Mouse (Mus musculus) mouse embryonic stem cell (cell line): ENCODE results near the gene Dlx6.

ENCODE experiments used
- in situ Hi-C, 2 experiments: fragments of 300-500 bp; cut with MboI; formaldehyde crosslinking; loops; 1 replicate in 1 of 2; 3 replicates in 1 of 2; pipeline ENCODE4 v1.14.3; 2019 to 2020; ENCODE audit warnings: low sequenced_read_pairs in 2 of 2, low pct_unique_long_range_greater_than_20kb in 1 of 2, mixed read lengths in 1 of 2; ENCODE audit not compliant: unreplicated experiment in 1 of 2

The Dlx6 gene

GRCm38 (mm10) chr6:6872873-6873272, 9.7 kb downstream of the Dlx6 start:
- in situ Hi-C loops, result loop anchor here (25.0 kb wide), 3 partner anchors 586 to 861 kb away; no protein-coding TSS in a partner anchor

DNA sequence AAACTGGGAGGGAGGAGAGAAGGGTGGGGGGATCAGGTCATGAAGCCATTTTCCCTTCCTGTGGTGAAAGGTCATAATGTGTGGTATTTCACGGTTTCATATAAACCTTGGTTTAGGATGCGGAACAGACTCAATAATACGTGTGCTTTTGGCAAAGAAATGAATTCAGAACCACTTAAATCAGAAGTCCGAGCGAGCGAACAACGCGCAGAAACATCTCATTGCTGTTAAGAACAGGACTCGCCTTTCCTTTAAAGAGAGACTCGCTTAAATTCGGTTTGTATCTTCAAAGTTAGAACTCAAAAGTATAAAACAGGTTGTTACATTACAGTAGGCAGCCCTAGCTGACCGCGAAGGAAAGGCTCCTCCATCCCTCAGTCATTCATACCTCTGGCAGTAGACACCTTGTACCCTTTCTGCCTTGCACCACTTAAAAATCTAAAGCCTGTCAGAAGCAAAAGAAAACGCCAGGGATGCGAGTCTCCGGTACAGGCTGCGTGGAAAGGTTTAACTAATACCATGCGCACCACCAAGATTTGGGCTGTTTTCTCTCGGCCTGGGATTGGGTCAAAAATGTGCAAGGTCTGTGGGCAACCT, 10.4 kb downstream of the Dlx6 start:
- in situ Hi-C loops, result loop anchor here (25.0 kb wide), 3 partner anchors 586 to 861 kb away; no protein-coding TSS in a partner anchor

DNA sequence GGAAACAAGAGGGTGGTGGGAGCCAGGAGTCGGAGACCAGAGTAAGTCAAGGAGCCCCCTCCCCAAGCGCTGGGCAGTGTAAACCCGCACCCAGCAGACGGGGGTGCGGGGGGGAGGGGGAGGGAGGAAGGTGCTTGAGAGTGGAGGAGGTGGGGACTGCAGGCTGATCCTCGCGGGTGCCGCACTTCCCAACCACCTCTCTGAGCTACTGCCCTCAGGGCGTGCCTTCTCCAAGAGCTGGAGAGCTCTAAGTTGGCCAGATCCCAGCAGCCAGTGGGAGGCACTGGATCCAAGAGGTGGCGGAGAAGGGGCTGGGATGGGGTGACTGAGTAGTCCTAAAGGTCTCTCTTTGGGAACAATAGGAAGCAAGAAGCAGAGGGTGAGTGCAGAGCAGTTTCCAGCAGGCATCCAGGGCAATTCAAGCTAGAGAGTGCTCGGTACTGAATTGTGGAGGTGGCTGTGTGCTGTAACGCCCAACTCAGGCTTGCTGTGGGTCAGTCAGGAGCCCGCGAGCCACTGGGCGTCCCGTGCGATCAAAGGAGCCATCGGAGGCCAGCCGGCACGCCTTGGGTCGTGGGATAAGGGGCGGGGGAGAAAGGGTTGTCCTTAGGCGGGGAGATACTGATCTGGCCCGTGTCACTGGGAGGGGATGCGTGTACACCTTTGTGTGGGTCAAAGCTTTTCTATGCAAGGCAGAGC, 11.1 kb downstream of the Dlx6 start:
- in situ Hi-C loops, result loop anchor here (25.0 kb wide), 3 partner anchors 587 to 862 kb away; no protein-coding TSS in a partner anchor

DNA sequence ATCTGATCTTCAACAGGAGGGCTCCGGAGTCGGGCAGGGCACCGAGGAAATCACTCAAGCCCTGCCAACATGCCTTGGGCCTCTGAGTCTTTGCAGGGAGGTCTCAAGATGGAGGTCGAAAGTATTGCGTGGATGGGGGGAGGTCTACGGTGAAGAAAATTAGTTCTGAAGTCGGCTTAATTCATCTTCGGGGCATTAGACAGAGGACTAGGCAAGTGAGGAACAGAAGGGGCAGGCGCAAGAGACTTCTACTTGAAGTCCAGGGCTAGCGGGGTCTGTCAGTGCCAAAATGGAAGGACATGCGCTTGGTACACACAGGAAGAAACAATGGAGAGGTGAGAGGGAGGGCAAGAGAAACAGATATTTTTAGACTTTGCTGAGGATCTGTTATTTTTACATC, 12.0 kb downstream of the Dlx6 start:
- in situ Hi-C loops, result loop anchor here (25.0 kb wide), 4 partner anchors 588 to 1238 kb away; no protein-coding TSS in a partner anchor

GRCm38 (mm10) chr6:6875676-6876075, 12.5 kb downstream of the Dlx6 start:
- in situ Hi-C loops, result loop anchor here (25.0 kb wide), 4 partner anchors 588 to 1238 kb away; no protein-coding TSS in a partner anchor

GRCm38 (mm10) chr6:6876231-6876630, 13.1 kb downstream of the Dlx6 start:
- in situ Hi-C loops, result loop anchor here (25.0 kb wide), 4 partner anchors 589 to 1239 kb away; no protein-coding TSS in a partner anchor

DNA sequence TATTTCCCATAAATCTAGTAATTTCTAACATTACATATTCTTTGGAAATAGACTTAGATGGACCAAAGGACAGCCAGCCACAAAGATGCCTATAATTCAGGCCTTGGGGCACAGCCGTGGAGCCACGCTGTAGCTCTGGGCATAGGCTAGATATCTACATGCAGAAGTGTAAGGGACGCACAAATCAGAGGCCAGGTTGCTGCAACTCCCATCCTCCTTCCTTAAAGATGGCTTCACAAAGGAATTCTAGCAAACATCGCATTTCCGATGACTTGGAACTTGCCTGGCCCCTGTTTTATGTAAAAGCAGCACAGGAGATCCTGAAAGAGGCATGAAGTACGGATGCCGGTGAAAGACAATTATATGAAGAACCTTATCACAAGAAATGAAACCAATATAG, 13.6 kb downstream of the Dlx6 start:
- in situ Hi-C loops, result loop anchor here (25.0 kb wide), 4 partner anchors 589 to 1239 kb away; no protein-coding TSS in a partner anchor

- in situ Hi-C loops, result loop anchor here (25.0 kb wide), 4 partner anchors 590 to 1240 kb away; no protein-coding TSS in a partner anchor
These were observed 14.3 kb downstream of the Dlx6 start for GRCm38 (mm10) chr6:6877346-6877910.

DNA sequence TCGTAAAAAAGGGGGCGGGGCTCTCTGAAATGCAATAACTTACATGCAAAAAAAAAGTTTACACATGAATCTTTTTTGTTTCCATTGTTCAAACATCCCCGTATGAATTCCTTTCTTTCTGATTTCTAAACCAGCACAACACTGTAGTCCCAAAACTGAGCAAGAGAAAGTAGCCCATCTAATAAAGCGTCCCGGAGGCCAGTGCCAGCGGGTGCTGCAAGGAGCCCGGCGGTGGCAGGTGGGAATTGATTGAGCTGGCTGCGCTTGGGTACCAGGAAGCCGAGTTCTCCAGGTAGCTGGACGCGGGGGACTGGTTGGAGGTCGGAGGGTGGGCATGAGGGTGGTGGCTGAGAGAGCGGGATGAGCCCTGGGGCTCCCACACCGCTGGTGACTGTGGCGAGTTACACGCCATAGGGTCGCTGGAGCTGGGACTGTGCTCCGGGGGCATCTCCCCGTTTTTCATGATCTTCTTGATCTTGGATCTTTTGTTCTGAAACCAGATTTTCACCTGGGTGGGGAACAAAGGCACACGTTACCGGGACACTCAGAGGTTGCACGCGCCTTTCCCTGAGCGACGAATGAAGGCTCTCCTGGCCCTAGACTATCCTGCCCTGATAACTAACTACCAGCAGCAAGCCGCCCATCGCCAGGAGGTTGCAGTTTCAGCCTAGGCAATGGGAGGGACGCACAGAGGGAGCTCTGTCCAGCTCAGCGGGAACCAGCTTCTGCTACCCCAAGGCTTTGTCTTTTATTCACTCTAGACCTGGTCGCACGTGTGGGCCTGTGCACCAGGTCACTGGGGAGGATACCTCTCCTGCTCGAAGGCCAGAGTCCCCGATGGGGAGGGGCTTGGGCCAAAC, 15.1 kb downstream of the Dlx6 start:
- in situ Hi-C loops, result loop anchor here (25.0 kb wide), 4 partner anchors 591 to 1241 kb away; no protein-coding TSS in a partner anchor

GRCm38 (mm10) chr6:6878841-6879291, 15.7 kb downstream of the Dlx6 start:
- in situ Hi-C loops, result loop anchor here (25.0 kb wide), 4 partner anchors 592 to 1242 kb away; no protein-coding TSS in a partner anchor

DNA sequence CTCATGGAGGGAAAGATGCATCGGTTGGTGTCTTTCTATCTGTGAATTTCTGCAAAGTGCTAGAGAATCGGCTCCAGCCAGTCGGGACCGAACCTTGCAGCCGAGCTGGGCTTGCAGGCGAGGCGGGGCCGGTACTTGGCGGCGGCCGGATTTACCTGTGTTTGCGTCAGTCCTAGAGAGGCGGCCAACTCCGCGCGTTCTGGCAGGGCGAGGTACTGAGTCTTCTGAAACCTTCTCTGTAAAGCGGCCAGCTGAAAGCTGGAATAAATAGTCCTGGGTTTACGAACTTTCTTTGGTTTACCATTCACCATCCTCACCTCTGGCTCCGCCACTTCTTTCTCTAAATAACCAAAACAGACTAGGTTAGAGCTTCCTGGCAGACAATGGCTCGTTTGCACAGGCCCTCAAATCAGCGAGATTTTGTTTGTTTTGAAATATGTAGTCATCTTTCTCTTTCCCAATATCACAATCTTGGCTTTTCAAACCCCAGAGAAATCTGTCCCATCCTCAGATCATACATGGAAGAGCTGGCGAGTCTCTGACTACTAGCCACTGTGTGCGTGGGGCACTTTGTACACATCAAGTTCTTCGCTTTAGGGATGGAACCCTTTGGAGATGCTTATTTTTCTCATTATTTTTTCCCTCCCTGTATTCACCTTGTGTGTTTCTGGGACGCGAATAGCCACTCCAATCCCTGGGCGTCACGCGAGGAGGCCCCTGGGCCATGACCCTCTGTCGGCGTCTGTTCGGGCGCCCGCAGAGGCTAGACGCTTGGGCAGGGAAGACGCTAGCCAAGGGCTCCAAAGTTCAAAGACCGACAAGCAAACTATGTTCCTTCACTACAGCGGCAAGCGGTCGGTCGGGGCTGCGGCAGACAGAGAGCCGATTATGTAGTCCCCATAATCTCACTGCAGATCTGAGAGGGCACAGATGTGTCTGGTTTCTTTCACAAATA, 16.5 kb downstream of the Dlx6 start:
- in situ Hi-C loops, result loop anchor here (25.0 kb wide), 4 partner anchors 592 to 1242 kb away; no protein-coding TSS in a partner anchor

- in situ Hi-C loops, result loop anchor here (25.0 kb wide), 4 partner anchors 593 to 1243 kb away; no protein-coding TSS in a partner anchor
These were observed 17.4 kb downstream of the Dlx6 start for GRCm38 (mm10) chr6:6880361-6881114.

- in situ Hi-C loops, result loop anchor here (25.0 kb wide), 4 partner anchors 594 to 1244 kb away; no protein-coding TSS in a partner anchor
These were observed 18.0 kb downstream of the Dlx6 start for GRCm38 (mm10) chr6:6881115-6881637.

- in situ Hi-C loops, result loop anchor here (25.0 kb wide), 4 partner anchors 594 to 1244 kb away; no protein-coding TSS in a partner anchor
These were observed 18.6 kb downstream of the Dlx6 start, which contains the start of gene Dlx5 for GRCm38 (mm10) chr6:6881638-6882190. Gene Dlx5 (minus strand): TSS chr6:6882085.

DNA sequence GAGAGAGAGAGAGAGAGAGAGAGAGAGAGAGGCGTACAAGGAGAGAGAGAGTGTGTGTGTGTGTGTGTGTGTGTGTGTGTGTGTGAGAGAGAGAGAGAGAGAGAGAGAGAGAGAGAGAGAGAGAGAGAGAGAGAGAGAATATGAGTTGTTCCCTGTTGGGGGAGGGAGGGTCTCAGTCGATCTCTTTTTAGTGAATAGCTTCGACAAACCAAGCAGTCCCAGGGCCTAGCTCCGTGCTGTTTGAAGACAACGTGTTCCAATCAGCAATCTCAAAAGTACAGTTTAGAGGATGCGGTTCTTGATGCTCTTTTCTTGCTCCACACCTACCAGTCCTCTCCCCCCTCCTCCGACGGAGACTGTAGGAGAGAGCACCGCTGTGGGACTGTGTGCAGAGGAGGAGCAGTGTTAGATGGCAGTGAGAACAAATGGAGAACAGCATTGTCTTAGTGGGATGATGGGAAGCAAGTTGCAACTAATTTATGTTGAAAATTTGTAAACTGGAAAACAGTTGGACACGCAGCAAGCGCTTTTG, 19.2 kb downstream of the Dlx6 start:
- in situ Hi-C loops, result loop anchor here (25.0 kb wide), 4 partner anchors 595 to 1245 kb away; no protein-coding TSS in a partner anchor
